Mouse (Mus musculus) A20 (cell line): ENCODE measurements around the gene Pard3.

Source experiments
- DNase-seq: peaks from one replicate; pipeline ENCODE4 v3.0.0-alpha.2; 2011; ENCODE audit warnings: low read depth, low spot score

Gene Pard3

DNA sequence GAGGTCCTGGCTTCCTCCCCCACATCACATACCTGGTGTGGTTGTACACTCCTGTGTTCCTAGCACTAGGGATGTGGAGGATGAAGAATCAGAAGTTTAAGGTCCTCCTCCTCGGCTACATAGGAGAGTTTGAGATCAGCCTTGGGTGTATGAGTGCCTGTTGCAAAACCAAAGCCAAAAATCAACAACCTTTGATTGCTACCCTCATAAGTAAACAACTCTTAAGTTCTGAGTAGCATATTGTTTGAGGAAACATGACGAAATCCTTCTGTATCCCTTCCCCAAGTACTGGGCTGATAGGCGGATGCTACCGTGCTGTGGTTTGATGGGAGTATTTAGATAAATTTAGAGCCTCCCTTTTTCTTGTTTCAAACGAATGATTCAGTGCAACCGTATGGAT, 20.9 kb downstream of the Pard3 start:
- DNase-seq: no peak

DNA sequence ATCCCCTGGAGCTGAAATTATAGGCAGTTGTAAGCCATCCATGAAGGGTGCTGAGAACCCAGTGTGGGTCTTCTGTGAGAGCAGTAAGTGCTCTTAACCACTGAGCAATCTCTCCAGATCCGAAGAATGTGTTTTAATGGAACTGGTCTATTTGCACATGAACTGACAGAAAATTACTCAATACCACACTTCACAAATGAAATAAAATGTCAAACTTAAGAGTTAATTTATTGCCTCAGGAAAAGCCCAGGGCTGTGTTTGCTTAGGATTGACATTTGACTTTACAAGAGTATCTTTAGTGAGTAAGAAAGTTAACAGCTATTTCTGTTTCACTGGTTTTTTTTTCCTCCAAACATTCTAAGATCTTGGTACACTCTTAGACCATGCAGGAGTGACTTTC, 23.7 kb downstream of the Pard3 start:
- DNase-seq: no peak

DNA sequence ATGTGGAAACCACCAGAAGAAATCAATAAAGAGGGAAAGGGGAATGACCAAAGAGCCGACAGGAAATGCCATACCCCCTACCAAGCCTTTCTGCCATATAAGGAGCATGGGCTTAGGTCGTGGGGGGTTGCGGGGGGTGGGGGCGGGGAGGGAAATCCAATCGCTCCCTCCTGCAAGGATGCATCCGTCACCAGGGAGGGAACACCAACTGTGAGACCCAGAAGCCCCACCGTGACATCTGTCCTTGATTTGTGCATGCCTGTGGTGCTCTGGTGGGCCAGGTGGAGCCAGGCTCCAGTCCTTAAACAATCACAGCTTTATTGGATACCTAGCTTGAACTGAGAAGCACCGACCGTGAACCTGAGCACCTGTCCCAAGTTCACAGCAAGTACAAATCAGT, 24.7 kb downstream of the Pard3 start:
- DNase-seq: no peak

DNA sequence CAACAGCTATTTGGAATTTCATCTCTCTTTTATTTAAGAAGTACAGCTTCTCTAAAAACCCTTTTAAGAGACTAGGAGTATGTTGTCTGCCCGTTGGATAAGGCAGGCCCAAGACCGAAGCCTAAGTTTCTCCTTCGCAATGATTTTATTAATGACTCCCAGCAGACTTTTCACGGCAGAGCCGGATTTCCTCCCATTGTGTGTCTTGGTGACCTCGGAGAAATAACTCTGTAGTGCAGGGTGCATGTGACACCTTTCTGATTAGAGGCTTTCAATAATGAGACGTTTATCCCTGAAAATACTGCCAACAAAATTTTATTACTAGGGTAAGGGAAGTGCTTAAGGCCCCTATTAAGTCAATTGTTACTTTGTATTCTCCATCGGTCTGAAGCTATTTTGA, 25.3 kb downstream of the Pard3 start:
- no peak for DNase-seq

DNA sequence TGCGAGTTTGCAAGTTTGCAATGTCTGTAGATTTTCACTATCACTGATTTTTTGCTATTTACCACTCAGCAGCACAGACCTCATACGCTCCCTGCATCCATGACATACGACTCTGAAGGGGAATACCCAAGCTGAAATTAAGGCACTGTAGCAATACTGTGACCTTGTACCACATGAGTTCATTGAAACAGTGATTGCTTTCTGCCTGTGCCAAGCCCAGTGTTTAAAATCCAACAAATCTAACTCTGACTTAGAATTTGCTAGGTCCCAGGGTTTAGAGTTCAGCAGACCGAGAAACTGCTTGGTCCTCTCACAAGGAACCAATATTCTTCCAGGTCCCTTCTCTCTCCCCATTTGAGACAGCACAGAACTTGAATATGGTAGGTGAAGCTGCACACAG, 26.7 kb downstream of the Pard3 start:
- DNase-seq: no peak

DNA sequence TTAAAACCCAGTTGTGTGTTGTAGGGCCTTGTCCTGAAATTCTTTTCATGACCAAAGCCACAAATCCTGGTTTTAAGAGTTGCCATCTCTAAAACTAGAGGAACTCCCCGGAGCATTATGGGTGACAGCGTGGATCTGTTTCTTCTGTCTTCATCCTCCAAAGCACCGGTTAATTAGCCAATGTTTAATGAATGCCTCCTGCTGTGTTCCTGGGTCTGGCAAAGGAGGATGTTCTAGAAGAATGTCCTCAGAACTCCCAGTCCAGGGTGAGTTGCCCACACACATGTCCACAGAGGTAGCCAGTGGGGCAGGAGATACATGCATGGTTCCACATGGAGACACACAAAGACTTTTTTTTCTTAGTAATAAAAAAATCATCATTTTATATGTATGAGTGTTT, 28.2 kb downstream of the Pard3 start:
- no peak for DNase-seq

DNA sequence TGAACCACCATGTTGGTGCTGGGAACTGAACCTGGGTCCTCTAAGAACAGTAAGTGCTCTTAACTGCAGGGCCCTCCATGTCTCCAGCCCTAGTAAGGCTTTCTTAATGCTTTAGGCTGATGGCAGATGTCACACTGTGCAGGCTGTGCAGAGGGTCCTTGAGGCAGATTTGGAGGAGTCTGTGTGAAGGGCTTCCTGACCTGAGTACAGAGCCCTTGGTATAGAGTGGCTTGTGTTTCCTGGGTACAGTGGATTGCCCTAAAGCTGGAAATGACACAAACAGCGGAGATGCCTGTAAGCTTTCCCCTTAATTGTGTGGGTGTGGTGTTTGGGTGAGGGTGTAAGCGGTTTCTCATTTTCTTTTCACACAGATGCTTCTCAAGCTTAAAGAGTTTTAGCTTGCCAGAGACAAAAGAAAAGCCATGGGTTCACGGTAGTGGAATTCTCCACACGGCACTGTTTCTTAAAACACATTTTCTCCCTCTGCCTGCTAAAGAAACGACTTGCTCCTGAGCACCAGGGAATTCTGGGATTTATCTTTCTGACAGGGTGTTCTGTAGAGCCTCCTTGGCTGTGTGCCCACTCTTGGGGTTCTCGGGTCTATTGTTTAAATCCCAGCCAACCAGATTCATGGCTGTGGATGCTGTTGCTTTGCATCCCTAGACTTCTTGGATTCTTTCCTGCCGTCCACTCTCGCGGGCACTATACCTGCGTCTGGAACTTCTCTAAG, 28.9 kb downstream of the Pard3 start:
- DNase-seq: no peak

DNA sequence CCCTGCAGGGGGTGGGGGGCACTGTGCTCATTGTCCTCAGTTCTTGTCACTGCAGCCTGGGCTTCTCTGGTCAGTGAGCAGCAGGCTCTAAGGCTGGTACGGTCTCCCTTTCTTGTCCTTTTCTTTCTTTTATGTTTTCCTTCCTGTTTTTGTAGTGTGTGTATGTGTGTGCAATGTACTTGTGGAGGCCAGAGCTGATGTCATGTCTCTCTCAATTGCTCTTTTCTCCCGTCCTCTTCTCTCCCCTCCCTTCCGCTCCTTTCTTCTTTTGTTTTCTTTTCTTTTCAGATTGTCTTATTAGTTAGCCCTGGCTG, 29.4 kb downstream of the Pard3 start:
- DNase-seq: no peak

DNA sequence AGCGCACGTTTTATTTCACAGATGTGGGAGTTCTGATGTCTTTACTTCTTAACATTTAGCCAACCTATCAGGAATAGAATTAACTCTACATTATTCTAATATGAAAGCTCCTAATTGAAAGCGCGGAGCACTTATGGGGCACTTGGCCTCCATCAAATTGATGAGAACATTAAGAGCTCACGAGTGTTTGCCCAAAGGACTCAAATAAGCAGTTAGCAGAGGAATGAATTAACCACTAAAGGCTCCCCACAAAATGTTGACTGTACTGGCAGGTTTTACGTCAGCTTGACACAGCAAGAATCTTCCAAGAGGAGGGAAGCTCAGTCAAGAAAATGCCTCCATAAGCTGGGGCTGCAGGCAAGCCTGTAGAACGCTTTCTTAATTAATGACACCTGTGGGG, 32.1 kb downstream of the Pard3 start:
- no peak for DNase-seq

DNA sequence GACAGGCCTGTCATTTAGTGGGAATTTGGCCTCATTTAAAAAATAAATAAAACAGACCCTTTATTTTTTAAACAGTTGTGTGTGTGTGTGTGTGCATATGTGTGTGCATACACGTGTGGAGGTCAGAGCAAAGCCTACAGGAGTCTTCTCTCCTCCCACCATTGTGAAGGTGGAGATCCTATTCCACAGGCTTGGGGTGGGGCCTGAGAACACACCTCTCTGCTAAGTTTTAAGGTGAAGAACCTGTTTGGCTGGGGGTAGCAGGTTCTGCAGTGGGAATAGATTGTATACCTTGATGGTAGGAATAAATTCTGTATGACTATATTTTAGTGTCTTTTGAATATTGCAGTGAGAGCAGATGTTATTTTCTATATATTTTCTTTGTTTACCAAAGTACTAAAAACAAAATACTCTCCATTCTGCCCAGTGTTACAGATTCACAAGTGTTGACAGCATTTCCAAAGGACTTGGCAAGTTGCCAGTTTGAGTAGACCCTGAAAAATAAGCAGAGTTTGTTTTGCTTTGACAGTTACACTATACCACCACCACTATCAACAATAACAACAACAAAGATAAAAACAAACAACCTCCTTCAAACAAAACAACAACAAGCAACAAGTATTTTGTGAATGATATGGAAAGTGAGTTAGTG, 35.9 kb downstream of the Pard3 start:
- DNase-seq: no peak

DNA sequence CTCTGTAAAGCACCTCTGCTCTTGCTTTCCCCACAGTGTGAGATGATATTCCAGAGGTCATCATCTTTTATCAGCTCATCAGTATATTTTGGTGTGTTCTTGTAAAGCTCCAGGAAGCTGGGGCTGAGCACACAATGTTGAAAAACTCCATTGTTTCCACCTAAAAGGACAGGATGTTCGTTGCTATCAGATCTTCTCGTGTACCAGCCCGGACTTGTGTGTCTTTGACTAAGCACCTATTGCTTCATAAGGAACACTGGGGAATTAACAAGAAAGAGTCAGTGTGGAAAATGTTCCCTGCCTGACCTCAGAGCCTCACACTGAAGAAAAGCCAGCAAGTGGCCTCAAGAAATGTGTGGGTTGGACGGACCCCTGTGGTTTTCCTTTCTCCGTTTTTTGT, 39.6 kb downstream of the Pard3 start:
- DNase-seq: no peak

DNA sequence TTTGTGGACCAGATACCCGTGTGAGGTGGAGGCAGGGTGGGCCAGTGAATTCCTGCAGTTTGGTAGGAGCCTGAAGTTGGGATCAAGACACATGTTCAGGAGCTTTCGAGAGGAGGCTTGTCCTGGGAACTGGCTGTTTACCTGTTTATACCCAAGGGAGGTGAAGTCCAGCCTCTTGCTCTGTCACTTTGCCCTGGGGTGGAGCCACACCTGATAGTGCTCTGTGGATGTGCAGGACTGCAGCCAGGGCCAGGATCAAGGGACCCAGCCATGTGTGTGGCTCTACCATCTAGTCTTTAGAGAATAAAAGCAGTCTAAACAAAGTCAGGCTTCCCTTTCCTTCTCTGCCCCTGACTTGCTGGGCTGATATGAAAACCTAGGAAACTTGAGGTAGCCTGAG, 40.9 kb downstream of the Pard3 start:
- DNase-seq: no peak

DNA sequence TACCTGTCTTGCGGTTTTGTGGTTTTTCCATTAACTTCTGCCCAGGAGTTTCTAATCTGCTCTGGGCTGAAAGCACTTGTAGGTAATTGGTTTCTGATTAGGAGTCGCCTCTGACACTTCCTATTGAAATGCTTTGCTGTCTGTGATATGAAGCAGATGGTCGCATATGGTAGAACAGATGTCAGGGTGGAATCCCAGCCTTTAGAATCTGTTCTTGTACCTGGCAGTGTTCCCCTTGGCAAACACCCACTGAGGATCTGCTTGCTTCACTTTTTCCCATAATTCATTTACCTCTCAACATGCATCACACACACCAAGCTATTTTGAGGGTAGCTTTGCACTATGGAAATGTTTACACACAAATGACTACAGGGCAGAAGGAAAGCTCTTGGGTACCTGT, 44.2 kb downstream of the Pard3 start:
- DNase-seq: no peak

DNA sequence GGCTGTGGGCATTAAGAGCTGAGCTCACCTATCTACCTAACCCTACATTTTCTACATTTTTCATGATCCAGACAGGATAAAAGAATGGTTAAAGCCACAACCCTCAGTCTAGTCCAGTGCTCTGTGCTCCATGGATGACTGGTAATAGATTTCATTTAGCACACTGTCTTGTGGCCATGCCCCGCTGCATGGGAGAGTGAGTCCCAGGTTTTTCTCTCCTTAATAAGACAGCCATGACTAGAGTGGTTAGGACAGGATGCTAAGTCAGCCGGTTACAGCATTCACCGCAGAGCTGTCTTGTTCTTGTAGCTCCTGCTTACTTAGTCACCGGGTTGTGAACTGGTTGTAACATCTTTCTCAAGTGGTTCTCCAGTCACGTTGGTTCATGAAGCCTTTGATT, 49.5 kb downstream of the Pard3 start:
- DNase-seq: no peak

DNA sequence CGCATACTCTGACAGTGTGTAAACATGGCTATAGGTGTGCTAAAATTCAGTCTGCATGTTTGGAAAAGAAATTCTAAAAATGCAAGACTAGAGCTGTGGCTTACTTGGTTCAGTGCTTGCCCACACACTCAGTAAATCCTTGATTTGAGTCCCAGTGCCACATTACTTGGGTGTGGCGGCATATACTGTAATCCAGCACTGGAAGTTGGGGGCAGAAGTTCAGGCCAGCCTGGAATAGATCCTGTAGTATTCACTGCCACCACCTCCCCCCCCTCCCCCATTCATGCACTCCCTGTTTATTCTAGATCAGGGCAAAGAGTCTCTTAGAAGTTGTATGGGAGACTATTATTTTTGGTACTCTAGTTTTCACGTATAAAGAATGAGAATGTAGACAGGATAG, 52.1 kb downstream of the Pard3 start:
- no peak for DNase-seq

DNA sequence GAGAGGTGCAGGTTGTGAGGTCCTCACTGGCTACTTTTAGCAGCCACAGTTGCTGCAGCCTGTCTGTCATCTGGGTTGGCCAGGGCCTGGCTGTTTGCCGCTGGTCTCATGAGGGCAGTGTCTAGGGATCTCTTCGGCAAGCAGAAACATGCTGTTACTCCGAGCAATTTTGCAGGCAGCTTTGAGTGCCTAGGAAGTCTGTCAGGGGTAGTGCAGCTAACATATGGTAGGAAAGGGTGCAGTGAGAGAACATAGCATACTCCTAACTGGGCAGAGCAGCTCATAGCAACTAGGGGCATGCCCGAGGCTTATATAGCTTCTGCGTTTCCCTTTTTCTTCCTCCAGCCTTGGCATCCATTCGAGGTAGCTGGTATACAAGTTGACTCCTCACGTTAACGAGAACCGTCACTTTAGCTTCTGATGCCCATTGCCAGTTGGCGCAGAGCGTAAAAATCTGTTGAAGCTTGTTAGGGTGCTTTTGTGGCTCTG, 54.7 kb downstream of the Pard3 start:
- no peak for DNase-seq

DNA sequence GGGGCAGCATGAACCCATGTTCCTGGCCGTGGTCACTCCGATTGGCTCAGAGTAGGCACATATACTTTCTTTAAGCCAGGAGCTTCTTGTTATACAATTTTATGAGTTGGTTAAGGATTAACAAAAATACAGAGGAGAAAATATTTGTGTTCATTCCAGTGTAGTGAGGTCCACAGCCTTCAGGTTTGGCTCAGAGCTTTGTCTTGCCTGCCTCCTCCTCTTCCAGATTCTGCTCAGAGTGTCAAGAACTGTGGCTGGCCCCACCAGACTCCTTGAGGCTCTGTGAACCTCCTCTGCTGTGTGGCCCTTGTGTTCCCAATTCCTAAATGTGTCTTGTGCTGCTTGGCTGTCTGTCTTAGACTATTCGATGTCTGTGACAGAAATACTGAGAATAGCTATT, 59.7 kb downstream of the Pard3 start:
- no peak for DNase-seq

DNA sequence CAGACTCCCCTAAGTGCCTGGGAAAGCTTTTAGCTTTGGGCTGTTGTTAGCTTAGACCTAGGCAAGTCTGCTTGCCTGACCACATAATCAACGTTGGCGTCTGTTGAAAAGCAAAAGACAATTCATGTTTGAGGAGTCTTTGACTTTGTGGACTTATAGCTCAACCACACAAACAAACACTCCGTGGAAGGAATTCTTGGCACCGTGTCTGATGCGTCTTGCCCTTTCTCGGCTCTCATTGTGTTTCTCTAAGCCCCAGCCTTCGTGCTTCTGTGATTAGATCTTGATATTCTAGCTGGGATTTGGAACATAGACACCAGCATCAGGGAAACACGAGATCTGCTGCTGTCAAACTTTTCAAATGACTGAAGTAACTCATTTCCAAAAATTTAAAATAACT, 61.1 kb downstream of the Pard3 start:
- no peak for DNase-seq

DNA sequence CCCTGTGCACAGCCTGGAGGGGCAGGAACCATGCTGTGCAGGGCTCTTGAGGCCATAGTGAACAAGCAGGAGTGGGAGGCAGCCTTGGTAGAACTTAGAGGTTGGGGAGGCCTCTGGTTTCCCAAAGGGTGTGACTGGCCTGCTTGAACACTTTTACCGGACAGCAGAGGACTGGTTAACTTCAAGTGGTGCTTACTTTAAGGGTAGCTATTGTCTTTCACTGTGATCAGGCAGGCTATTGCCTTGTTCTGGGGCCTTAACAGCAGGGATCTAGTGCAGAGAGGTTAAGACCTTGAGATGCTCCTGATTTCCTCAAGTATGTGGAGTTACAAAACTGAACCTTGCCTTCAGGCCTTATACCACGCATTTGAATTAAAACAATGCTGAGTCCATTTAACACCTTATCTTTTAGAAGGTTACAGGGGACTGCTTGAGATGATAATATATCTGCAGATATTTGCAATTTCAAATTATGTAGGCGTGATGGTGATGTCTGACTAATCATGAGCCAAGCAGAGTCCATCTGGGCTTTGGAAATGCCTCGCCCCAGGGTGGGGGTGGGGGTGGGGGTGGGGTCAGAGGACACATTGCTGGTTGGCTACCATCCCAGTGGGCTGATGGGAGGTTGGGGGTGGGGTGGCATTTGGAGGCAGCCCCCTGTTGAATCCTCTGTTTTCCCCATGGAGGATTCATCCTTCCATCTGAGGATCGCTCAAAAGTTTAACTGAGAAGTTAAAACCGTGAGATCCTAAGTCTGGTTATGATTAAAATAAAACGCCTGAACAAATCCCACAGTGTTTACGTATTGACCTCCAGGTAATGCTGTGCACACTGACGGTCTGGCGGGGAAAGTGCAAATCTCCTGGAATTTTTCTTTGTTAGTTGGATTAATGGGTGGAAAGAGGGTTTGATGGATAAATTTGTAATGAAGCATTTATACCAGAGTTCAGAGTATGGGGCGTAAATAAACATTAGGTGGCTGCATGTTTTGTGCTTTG, 62.3 kb downstream of the Pard3 start:
- no peak for DNase-seq

DNA sequence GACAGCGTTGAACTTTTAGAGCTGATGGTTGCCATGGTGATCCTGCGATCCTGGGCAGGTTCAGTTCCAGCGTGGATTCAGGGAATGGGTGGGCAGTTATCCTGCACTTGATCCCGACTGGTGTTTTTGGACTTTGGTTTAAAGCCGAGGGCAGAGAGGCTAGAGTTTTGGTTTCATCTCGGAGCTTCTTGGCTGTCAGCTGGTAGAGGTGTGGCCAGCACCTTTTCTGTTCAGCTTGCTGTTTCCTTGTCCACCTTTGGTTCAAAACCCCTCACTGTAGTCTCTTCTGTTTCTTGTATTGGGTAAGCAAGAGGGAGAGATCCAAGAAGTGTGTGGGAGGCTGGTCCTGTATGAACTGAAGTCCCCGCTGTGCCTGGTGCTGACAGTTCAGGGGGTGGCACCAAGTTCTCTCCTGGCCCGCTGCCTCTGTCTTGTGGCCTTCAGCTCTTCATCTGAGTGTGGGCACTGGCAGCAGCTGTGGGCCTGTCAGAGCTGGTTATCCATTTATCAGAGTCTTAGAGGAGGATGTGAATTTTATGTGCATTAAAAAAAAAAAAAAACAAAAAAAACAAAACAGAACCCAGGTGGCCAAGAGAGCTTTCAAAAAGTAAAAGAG, 65.2 kb downstream of the Pard3 start:
- no peak for DNase-seq

DNA sequence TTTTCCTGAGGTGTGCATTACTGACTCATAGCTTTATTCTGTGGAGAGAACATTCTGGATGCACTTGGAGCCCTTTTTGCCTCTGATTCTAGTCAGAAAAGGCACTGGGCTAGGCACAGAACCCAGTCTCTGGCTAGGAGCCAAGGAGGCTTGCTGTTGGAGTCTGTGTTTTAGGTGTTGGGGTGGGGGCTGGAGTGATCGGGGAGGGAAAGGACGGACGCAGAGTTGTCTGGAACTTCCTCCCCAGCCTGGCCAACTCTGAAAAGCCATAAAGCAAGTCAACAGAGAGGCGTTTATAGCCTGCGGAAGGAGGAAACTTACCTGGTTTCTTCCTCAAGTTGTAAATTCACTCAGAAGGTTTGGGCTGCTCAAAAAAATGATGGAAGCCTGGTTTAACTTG, 70.6 kb downstream of the Pard3 start:
- DNase-seq: no peak

DNA sequence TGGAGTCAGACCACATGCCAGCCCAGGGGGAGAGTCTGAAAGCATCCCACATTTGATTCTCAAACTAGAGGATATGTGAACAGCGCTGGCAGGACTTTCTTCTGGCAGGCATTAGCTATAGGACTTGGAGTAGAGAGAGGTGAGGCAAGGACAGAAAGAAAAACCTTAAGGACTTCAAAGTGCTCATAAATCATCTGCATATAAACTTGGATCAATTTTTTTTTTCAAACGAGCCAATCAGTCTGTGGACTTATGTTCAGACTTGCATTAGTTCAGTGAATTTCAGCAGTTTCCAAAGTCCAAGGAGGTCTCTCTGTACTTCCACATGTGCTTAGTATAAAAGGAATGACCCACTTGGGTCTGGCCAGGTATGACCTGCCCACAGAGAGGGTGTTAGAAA, 72.5 kb downstream of the Pard3 start:
- DNase-seq: no peak
